27 mouse cellular contexts compared by ENCODE assay signal in the genomic region with DNA sequence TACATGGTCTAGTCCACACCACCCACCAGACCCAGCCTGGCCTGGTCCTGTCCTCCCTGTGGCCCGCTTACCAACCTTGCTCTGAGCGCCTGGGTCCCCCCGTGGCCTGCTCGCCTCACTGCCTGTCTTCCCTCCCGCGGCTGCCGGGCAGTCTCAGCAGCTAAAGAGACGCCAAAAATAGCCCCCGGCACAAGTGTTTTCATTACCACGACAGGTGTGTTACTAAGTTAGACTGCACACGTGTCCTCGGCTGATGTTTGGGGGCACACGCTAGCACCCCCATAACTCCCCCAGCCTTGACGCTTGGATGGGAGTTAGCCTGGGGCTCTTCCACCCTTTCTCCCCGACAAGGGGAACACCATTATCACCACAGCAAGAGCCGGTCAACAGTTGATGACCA. TPM values are rescaled to one million over a fixed set of nuclear protein-coding genes. Genes with fewer than 3 reads are reported as not detected.
DNase-seq lines count a peak whose midpoint lies in the region; ATAC-seq and TF ChIP-seq lines count a peak whose summit lies in the region.
"Had no signal": no experiment of that assay in that cellular context is flagged by ENCODE, and none has a peak within 500 bp of the region (broad histone marks: within the 10 kb centered on the region; RNA-seq: fewer than 3 reads in every experiment).

No protein-coding gene starts in this region.

- TF ChIP-seq CTCF in gastrocnemius, adult 2 months (IDR thresholded peaks at IDR 0.05): no peak

- no peaks in the 10 kb centered on the region for H3K27me3 ChIP-seq in heart, embryonic 14.5 days (ENCODE audit: control insufficient read depth, insufficient read depth, low read length)
- H3K27me3 ChIP-seq in forebrain, embryonic 11.5 days (ENCODE audit: control insufficient read depth, insufficient read depth, low read length): no peaks in the 10 kb centered on the region
- H3K27me3 ChIP-seq: embryonic facial prominence, embryonic 15.5 days; forebrain, embryonic 15.5 days; hindbrain, embryonic 15.5 days had no signal

- no peaks in the 10 kb centered on the region for H3K9me3 ChIP-seq in heart, embryonic 14.5 days (ENCODE audit: control insufficient read depth, low read length)
- no peaks in the 10 kb centered on the region for H3K9me3 ChIP-seq in forebrain, embryonic 11.5 days (ENCODE audit: control insufficient read depth, low read length)
- H3K9me3 ChIP-seq: embryonic facial prominence, embryonic 15.5 days; forebrain, embryonic 10.5 days; forebrain, embryonic 15.5 days; hindbrain, embryonic 15.5 days had no signal

- H3K36me3 ChIP-seq in heart, embryonic 14.5 days (ENCODE audit: control insufficient read depth, insufficient read depth, low read length): peaks cover 20% of the 10 kb centered on the region; the same call in 1 of the 2 replicates
- no peaks in the 10 kb centered on the region for H3K36me3 ChIP-seq in forebrain, embryonic 11.5 days (ENCODE audit: control insufficient read depth, insufficient read depth, low read length)
- H3K36me3 ChIP-seq: embryonic facial prominence, embryonic 15.5 days had no signal

- peak overlapping the region; percentile 89 for H3K27ac ChIP-seq in gastrocnemius, adult 2 months
- no peak overlapping the region for H3K27ac ChIP-seq in heart, embryonic 14.5 days (replicated peaks in 1 of 2; ENCODE audit: control insufficient read depth in 1 of 2, insufficient read depth in 1 of 2, low read depth in 2 of 2, low read length in 2 of 2)
- H3K27ac ChIP-seq in forebrain, embryonic 11.5 days (ENCODE audit: low read depth, low read length): no peak overlapping the region
- H3K27ac ChIP-seq: embryonic facial prominence, embryonic 15.5 days; forebrain, embryonic 10.5 days; forebrain, embryonic 15.5 days; hindbrain, embryonic 15.5 days had no signal

- DNase-seq in gastrocnemius, adult 2 months: peak; percentile 82
- DNase-seq in gastrocnemius, postnatal 10 days: no peak
- no peak for DNase-seq in heart, adult 11 months
- peak; percentile 95 for DNase-seq in A20 (ENCODE audit: low read depth, low spot score)
- DNase-seq in skeletal muscle tissue, adult 2 months (ENCODE audit: low read depth, low spot score): peak; percentile 57
- no peak for DNase-seq in forebrain, embryonic 11.5 days (ENCODE audit: low spot score)
- DNase-seq: adrenal gland, adult 2 months; adrenal gland, postnatal 25 days; cerebellum, adult 11 months; cerebellum, adult 8-10 months; cerebellum, postnatal 14 days; embryo, embryonic 11 days; gastrocnemius, postnatal 25 days; kidney, adult 2 months had no signal

- 0 out of 2 replicates have a peak overlapping the region, but pooled peaks have one; percentile 3 for H3K4me2 ChIP-seq in heart, embryonic 14.5 days (ENCODE audit: low read length)
- H3K4me2 ChIP-seq in forebrain, embryonic 11.5 days (ENCODE audit: low read depth, low read length, severe bottlenecking): no peak overlapping the region
- H3K4me2 ChIP-seq: embryonic facial prominence, embryonic 15.5 days; forebrain, embryonic 15.5 days; hindbrain, embryonic 15.5 days had no signal

- H3K4me3 ChIP-seq in gastrocnemius, adult 2 months: peak overlapping the region; percentile 72
- no peak overlapping the region for H3K4me3 ChIP-seq in heart, embryonic 14.5 days (ENCODE audit: control insufficient read depth in 1 of 2, insufficient read depth in 1 of 2, low read depth in 1 of 2, low read length in 2 of 2)
- H3K4me3 ChIP-seq in forebrain, embryonic 11.5 days (ENCODE audit: low read depth, low read length): no peak overlapping the region
- H3K4me3 ChIP-seq: embryonic facial prominence, embryonic 15.5 days; erythroblast, embryonic 14.5 days; forebrain, embryonic 10.5 days; forebrain, embryonic 15.5 days; hindbrain, embryonic 15.5 days had no signal

- intact Hi-C loops in gastrocnemius, adult 2 months (cut with DNase I): no loop called here

- 44% methylated on average over 16 of the region's 16 CpGs for WGBS in heart, embryonic 14.5 days
- 92% methylated on average over 16 of the region's 16 CpGs for WGBS in forebrain, embryonic 11.5 days

- ATAC-seq in heart, embryonic 14.5 days (ENCODE audit: insufficient number of reproducible peaks, insufficient read depth, low FRiP score, low read depth): no peak
- ATAC-seq in forebrain, embryonic 11.5 days (replicated peaks; ENCODE audit: low FRiP score): no peak
- ATAC-seq: forebrain, embryonic 15.5 days; intestine, embryonic 16.5 days had no signal

- no peak overlapping the region for H3K9ac ChIP-seq in heart, embryonic 14.5 days (ENCODE audit: low read length)
- no peak overlapping the region for H3K9ac ChIP-seq in forebrain, embryonic 11.5 days (ENCODE audit: low read length)
- H3K9ac ChIP-seq: embryonic facial prominence, embryonic 15.5 days; forebrain, embryonic 15.5 days; hindbrain, embryonic 15.5 days had no signal

- peaks cover 16 to 26% of the 10 kb centered on the region in 2 experiments for H3K4me1 ChIP-seq in heart, embryonic 14.5 days (ENCODE audit: control insufficient read depth in 2 of 2, insufficient read depth in 2 of 2, low read length in 2 of 2)
- no peaks in the 10 kb centered on the region for H3K4me1 ChIP-seq in forebrain, embryonic 11.5 days (replicated peaks; ENCODE audit: control insufficient read depth, insufficient read depth, low read length)

RNA-seq across cellular contexts. Expression of gene Pabpn1l, which starts 23.8 kb away (rescaled TPM):
- not detected for total RNA-seq in gastrocnemius, adult 2 months (2021)
- total RNA-seq in gastrocnemius, postnatal 10 days (2021): not detected
- not detected in 2 replicates for polyA plus RNA-seq in heart, embryonic 14.5 days (2014; fragmentation: Nextera tagmentation; extraction: Ambion mirVana)
- polyA plus RNA-seq in forebrain, embryonic 11.5 days (2014; fragmentation: Nextera tagmentation; extraction: Ambion mirVana): not detected in 2 replicates
- total RNA-seq: adrenal gland, adult 2 months; adrenal gland, postnatal 25 days; common myeloid progenitor, adult 5-6 weeks; ES-E14; gastrocnemius, postnatal 25 days; heart, adult 18-20 months had no signal
- polyA plus RNA-seq: adrenal gland, adult 2 months; embryonic facial prominence, embryonic 11.5 days; erythroblast, embryonic 14.5 days; forebrain, embryonic 10.5 days; forebrain, embryonic 15.5 days; heart, postnatal 0 days; hindbrain, embryonic 11.5 days; hindbrain, embryonic 15.5 days; intestine, embryonic 16.5 days had no signal

RNA-seq across cellular contexts. Expression of gene Trappc2l, which starts 34.9 kb away (rescaled TPM):
- 10 to 100 TPM; 39.3 to 45.5 TPM for total RNA-seq in gastrocnemius, adult 2 months (2021)
- 10 to 100 TPM; 52.7 to 52.8 TPM for total RNA-seq in gastrocnemius, postnatal 10 days (2021)
- 78.2 and 84.8 TPM in 2 replicates for polyA plus RNA-seq in heart, embryonic 14.5 days (2014; fragmentation: Nextera tagmentation; extraction: Ambion mirVana)
- 39.3 and 49.9 TPM in 2 replicates for polyA plus RNA-seq in forebrain, embryonic 11.5 days (2014; fragmentation: Nextera tagmentation; extraction: Ambion mirVana)

RNA-seq across cellular contexts. Expression of gene Galns, which starts 35.1 kb away (rescaled TPM):
- total RNA-seq in gastrocnemius, adult 2 months (2021): 1 to 10 TPM; 1.0 to 1.1 TPM
- total RNA-seq in gastrocnemius, postnatal 10 days (2021): 1 to 10 TPM; 4.5 to 7.4 TPM
- polyA plus RNA-seq in heart, embryonic 14.5 days (2014; fragmentation: Nextera tagmentation; extraction: Ambion mirVana): 10.3 and 11.2 TPM in 2 replicates
- polyA plus RNA-seq in forebrain, embryonic 11.5 days (2014; fragmentation: Nextera tagmentation; extraction: Ambion mirVana): 4.5 and 5.8 TPM in 2 replicates

RNA-seq across cellular contexts. Expression of gene Cbfa2t3, which starts 52.6 kb away (rescaled TPM):
- total RNA-seq in gastrocnemius, adult 2 months (2021): 10 to 100 TPM; 18.8 to 23.4 TPM
- 10 to 100 TPM; 19.0 to 20.1 TPM for total RNA-seq in gastrocnemius, postnatal 10 days (2021)
- polyA plus RNA-seq in heart, embryonic 14.5 days (2014; fragmentation: Nextera tagmentation; extraction: Ambion mirVana): 4.2 and 6.2 TPM in 2 replicates
- 6.0 and 7.0 TPM in 2 replicates for polyA plus RNA-seq in forebrain, embryonic 11.5 days (2014; fragmentation: Nextera tagmentation; extraction: Ambion mirVana)

Comparison
In these comparisons a context has a peak if more than half of its experiments do, and no peak if none do; other contexts are left out.
1. DNase-seq: peak in gastrocnemius, adult 2 months (single experiment), A20 (single experiment) and skeletal muscle tissue, adult 2 months (single experiment); none in gastrocnemius, postnatal 10 days (single experiment), heart, adult 11 months (single experiment) and forebrain, embryonic 11.5 days (single experiment).